Mouse (Mus musculus): ENCODE measurements around the gene Hist1h4m.
"Not testable (repeated sequence)": the region's sequence is repeated elsewhere in the genome, so short reads cannot be mapped to it uniquely, and the experiment has no call there.

Hist1h4m gene

GRCm38 (mm10) chr13:21811539-21811938, at the start of gene Hist1h4m:
TSS of gene Hist1h4m (plus strand) at chr13:21811746.
- TF ChIP-seq GATA4 (IDR thresholded peaks at IDR 0.05; ENCODE audit: insufficient replicate concordance, low read length) = not testable (repeated sequence)

- no peak for TF ChIP-seq GATA4 (IDR thresholded peaks at IDR 0.05; ENCODE audit: insufficient replicate concordance, low read length)
Observed at GRCm38 (mm10) chr13:21778814-21779766, 32.5 kb upstream of the Hist1h4m start.

GRCm38 (mm10) chr13:21779767-21780731, 31.5 kb upstream of the Hist1h4m start, which contains the start of gene Hist1h1b:
TSS of gene Hist1h1b (minus strand) at chr13:21780625.
- TF ChIP-seq GATA4 (IDR thresholded peaks at IDR 0.05; ENCODE audit: insufficient replicate concordance, low read length) = no peak

GRCm38 (mm10) chr13:21781021-21781555, 30.5 kb upstream of the Hist1h4m start:
- no peak for TF ChIP-seq GATA4 (IDR thresholded peaks at IDR 0.05; ENCODE audit: insufficient replicate concordance, low read length)

- no peak for TF ChIP-seq GATA4 (IDR thresholded peaks at IDR 0.05; ENCODE audit: insufficient replicate concordance, low read length)
Observed at GRCm38 (mm10) chr13:21781639-21782038, 29.9 kb upstream of the Hist1h4m start.

- TF ChIP-seq GATA4 (IDR thresholded peaks at IDR 0.05; ENCODE audit: insufficient replicate concordance, low read length) = no peak
Observed at GRCm38 (mm10) chr13:21783255-21783617, 28.3 kb upstream of the Hist1h4m start, which contains the start of gene Hist1h3i. TSS of gene Hist1h3i (minus strand) at chr13:21783370.

GRCm38 (mm10) chr13:21783734-21784161, 27.8 kb upstream of the Hist1h4m start:
- no peak for TF ChIP-seq GATA4 (IDR thresholded peaks at IDR 0.05; ENCODE audit: insufficient replicate concordance, low read length)

- no peak for TF ChIP-seq GATA4 (IDR thresholded peaks at IDR 0.05; ENCODE audit: insufficient replicate concordance, low read length)
Observed at GRCm38 (mm10) chr13:21784311-21784710, 27.2 kb upstream of the Hist1h4m start.

- no peak for TF ChIP-seq GATA4 (IDR thresholded peaks at IDR 0.05; ENCODE audit: insufficient replicate concordance, low read length)
Observed at GRCm38 (mm10) chr13:21786189-21786898, 25.2 kb upstream of the Hist1h4m start.

GRCm38 (mm10) chr13:21786899-21787629, 24.5 kb upstream of the Hist1h4m start, which contains the start of the genes Hist1h2an and Hist1h2bp:
TSS of gene Hist1h2an (minus strand) at chr13:21787218.
TSS of gene Hist1h2bp (plus strand) at chr13:21787461.
- TF ChIP-seq GATA4 (IDR thresholded peaks at IDR 0.05; ENCODE audit: insufficient replicate concordance, low read length) = not testable (repeated sequence)

- no peak for TF ChIP-seq GATA4 (IDR thresholded peaks at IDR 0.05; ENCODE audit: insufficient replicate concordance, low read length)
Observed at GRCm38 (mm10) chr13:21787760-21788593, 23.6 kb upstream of the Hist1h4m start.

- no peak for TF ChIP-seq GATA4 (IDR thresholded peaks at IDR 0.05; ENCODE audit: insufficient replicate concordance, low read length)
Observed at GRCm38 (mm10) chr13:21789925-21790324, 21.6 kb upstream of the Hist1h4m start.
